Mouse (Mus musculus) heart, embryonic 13.5 days (tissue): ENCODE data around the gene Gm49321. TPM values are rescaled to one million over a fixed set of nuclear protein-coding genes. Genes with fewer than 3 reads are reported as not detected.

ENCODE experiments used
- ATAC-seq: fragments of 200-750 bp; cut with Nextera tagmentation; 2 replicates; pipeline ENCODE4 v1.8.0; 2017; ENCODE audit warnings: moderate TSS enrichment; ENCODE audit not compliant: insufficient number of reproducible peaks, low FRiP score, low TSS enrichment; ENCODE audit errors: extremely low read depth
- H3K27ac ChIP-seq: fragments of 300-500 bp; sonication (generic); replicated peaks from 2 replicates; pipeline ENCODE4 v1.5.1; 2015; ENCODE audit warnings: moderate library complexity, mild to moderate bottlenecking, inconsistent platforms
- H3K27me3 ChIP-seq: fragments of 300-500 bp; sonication (generic); replicated peaks from 2 replicates; pipeline ENCODE4 v1.6.1; 2015; ENCODE audit warnings: mild to moderate bottlenecking, inconsistent platforms
- H3K36me3 ChIP-seq: fragments of 300-500 bp; sonication (generic); 2 replicates; pipeline ENCODE4 v1.6.1; 2015; ENCODE audit warnings: mild to moderate bottlenecking, inconsistent platforms
- H3K4me1 ChIP-seq: fragments of 300-500 bp; sonication (generic); 2 replicates; pipeline ENCODE4 v1.6.1; 2015; ENCODE audit warnings: inconsistent platforms
- H3K4me2 ChIP-seq: fragments of 300-500 bp; sonication (generic); 2 replicates; pipeline ENCODE4 v1.6.1; 2015; ENCODE audit warnings: inconsistent platforms, mild to moderate bottlenecking, moderate library complexity
- H3K4me3 ChIP-seq: fragments of 300-500 bp; sonication (generic); 2 replicates; pipeline ENCODE4 v1.5.1; 2015; ENCODE audit warnings: moderate library complexity, mild to moderate bottlenecking, inconsistent platforms
- H3K9ac ChIP-seq: fragments of 300-500 bp; sonication (generic); 2 replicates; pipeline ENCODE4 v1.6.1; 2015; ENCODE audit warnings: inconsistent platforms, mild to moderate bottlenecking, moderate library complexity
- H3K9me3 ChIP-seq: fragments of 300-500 bp; sonication (generic); 2 replicates; pipeline ENCODE4 v1.6.1; 2016; ENCODE audit warnings: inconsistent platforms
- WGBS: fragments of 180-500 bp; shearing (Covaris S2); methylation state at CpG from one replicate; pipeline ENCODE4 v1.1.7; 2015; ENCODE audit warnings: mixed read lengths; 5-methylcytosine and 5-hydroxymethylcytosine counted together
- polyA plus RNA-seq: library from polyadenylated mRNA; unstranded; fragments of >200 nt; fragmentation: Nextera tagmentation; extraction: Ambion mirVana; gene quantifications from 2 replicates; pipeline ENCODE4 v1.2.1, GENCODE M21; 2015

The Gm49321 gene
- 7.8 and 9.9 TPM in 2 replicates for polyA plus RNA-seq

DNA sequence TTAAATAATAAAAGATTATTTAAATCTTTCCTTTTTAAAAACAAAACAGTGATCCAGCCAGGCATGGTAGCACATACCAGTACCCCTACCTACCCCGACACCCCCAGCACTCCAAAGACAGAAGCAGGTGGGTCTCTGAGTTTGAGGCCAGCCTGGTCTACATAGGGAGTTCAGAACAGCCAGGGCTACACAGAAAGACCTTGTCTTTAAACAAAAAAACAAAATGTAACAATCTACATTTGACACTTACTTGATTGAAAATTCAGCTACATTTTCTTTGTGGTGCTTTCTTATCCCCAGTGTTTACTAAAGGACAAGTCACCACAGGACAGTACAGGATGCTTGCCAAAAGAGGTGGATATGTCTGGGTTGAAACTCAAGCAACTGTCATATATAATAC lies at the start of gene Gm49321:
Gm49321 (plus strand) TSS at position 301 of the 400 bp plus-strand sequence.
- no peak for ATAC-seq
- no peak within 1 kb of the TSS for H3K4me3 ChIP-seq
- H3K4me2 ChIP-seq = no peak within 1 kb of the TSS
- H3K36me3 ChIP-seq = peaks cover 94% of the 10 kb centered on the region
- 90% methylated on average over 1 of the region's 1 CpGs for WGBS
- H3K9ac ChIP-seq = no peak within 1 kb of the TSS
- no peaks in the 10 kb centered on the region for H3K9me3 ChIP-seq
- peaks cover 8% of the 10 kb centered on the region; the same call in 1 of the 2 replicates for H3K4me1 ChIP-seq
- H3K27ac ChIP-seq = no peak within 1 kb of the TSS
- H3K27me3 ChIP-seq = no peaks in the 10 kb centered on the region

DNA sequence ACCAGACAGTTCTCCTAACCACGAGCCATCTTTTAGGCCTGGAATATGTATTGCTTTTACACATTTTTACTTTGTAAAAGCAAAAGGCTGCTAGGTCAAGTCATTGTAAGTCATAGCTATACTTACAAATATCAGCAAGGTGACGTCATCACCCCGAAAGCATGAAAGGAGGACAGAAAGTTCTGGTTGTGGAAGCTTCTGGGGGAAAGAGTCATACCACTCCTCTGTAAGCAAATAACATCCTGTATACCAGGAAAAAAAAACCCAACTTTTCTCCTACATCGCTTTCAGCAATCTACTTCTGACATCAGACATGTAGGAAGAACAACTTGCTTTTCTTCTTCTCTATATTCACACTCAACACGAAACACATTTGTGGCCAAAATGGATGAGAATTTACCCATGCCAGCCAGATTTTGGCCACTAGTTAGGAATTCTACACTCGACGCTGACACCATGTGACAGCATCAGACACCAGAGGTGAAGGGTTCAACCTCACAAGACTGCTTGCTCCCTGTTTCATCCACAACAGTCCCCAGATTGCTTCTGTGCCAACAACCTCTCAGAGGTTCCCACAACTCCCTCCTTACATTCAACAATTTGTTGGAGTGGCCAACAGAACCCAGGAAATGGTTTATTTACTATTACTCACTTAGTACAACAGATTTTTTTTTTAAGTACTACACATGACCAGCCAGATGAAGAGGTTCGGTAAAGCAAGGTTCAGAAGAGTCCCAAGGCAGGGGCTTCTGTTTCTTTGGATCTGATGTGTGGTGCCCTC lies 49.3 kb upstream of the Gm49321 start:
- Histone ChIP-seq H3K27me3 (no peaks in the 10 kb centered on the region), H3K36me3 (no peaks in the 10 kb centered on the region), H3K4me1 (peaks cover 23% of the 10 kb centered on the region), H3K4me2 (no peak overlapping the region), H3K9me3 (no peaks in the 10 kb centered on the region), H3K27ac (no peak overlapping the region), H3K4me3 (no peak overlapping the region), H3K9ac (no peak overlapping the region)
- no peak for ATAC-seq
- 82% methylated on average over 8 of the region's 8 CpGs for WGBS

DNA sequence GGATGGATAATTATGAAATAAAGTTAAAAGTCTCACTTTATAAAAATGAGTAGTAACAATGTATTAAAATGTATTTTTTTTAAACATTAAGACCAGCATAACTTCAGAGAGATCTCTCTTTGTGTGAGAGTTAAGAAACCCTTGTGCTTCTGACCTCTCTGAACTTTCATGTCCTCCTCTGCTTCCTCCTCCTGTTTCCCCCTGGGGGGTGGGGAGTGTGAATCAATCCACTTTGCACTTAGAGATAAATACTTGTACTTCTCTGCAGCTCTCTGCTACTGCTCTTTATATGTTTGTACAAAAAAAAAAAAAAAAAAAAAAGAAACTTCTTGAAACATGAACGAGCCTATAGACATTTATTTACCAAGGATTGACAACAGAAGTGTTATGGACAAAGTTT lies 47.9 kb upstream of the Gm49321 start:
- H3K27ac ChIP-seq = no peak overlapping the region
- H3K4me1 ChIP-seq = peaks cover 23% of the 10 kb centered on the region
- no peak overlapping the region for H3K4me2 ChIP-seq
- H3K9ac ChIP-seq = no peak overlapping the region
- H3K9me3 ChIP-seq = no peaks in the 10 kb centered on the region
- ATAC-seq = no peak
- no peaks in the 10 kb centered on the region for H3K27me3 ChIP-seq
- WGBS = 43% methylated on average over 1 of the region's 1 CpGs
- no peaks in the 10 kb centered on the region for H3K36me3 ChIP-seq
- H3K4me3 ChIP-seq = no peak overlapping the region

DNA sequence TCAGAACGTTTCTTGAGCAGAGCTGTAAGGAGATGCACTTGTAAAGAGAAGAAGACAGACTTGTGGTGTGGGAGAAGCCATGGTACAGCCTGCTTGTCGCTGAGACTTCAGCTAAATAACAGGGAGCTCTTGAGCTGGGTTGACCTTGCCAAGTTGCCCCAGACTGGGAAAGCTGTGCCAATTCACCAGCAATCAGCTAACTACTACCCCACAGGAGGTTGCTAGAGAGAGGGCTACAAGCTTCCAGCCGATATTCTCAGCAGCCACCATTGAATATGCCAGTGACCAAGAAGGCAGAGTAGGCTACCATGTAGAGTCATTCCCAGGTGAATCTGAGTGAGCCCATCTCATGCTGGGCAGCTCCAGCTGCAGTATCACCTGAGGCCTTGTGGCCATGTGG lies 47.4 kb upstream of the Gm49321 start:
- WGBS = 52% methylated on average over 3 of the region's 3 CpGs
- H3K36me3 ChIP-seq = no peaks in the 10 kb centered on the region
- no peaks in the 10 kb centered on the region for H3K27me3 ChIP-seq
- ATAC-seq = no peak
- H3K4me2 ChIP-seq = no peak overlapping the region
- H3K9ac ChIP-seq = no peak overlapping the region
- H3K4me3 ChIP-seq = no peak overlapping the region
- H3K4me1 ChIP-seq = peaks cover 23% of the 10 kb centered on the region
- no peaks in the 10 kb centered on the region for H3K9me3 ChIP-seq
- H3K27ac ChIP-seq = no peak overlapping the region

DNA sequence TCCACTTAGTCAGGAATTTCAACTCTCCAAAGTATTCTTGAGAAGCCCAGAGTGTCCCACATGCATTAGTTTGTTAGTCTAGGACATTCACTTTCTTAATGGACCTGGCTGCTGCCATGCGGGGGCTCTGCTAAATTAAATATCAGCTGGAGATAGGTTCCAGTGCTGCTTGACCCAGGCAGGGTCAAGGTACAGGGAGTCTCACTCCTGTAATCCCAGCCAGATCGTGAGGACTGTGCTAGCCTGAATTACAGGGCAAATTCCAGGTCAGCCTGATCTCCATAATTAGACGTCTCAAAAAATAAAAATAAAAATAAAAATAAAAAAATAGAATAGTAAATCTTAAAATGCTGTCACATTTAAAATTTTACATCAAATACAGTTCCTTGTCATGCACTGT lies 44.8 kb upstream of the Gm49321 start:
- Histone ChIP-seq H3K9ac (no peak overlapping the region), H3K4me2 (no peak overlapping the region)
- WGBS = 45% methylated on average over 3 of the region's 3 CpGs

DNA sequence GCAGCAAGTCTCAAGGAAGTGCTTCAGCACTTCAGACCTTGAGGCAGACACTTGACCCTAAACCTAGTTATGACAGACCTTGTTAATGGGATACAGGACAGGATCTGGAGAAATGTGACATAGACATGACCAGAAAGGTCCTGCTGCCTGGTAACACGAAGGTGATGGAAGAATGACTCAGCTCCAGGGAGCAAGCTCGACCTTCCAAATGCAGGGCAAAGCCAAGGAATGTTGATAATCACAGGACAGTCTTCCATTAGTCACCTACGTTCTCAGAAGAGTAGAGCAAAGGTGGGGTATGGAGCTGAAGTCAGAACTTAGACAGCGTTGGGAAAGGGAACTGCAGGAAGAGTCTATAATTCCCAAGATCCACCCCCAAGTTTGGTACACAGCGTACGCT lies 42.6 kb upstream of the Gm49321 start:
- H3K9me3 ChIP-seq = no peaks in the 10 kb centered on the region
- no peak overlapping the region for H3K9ac ChIP-seq
- H3K36me3 ChIP-seq = no peaks in the 10 kb centered on the region
- 63% methylated on average over 6 of the region's 6 CpGs for WGBS
- H3K4me1 ChIP-seq = peaks cover 12% of the 10 kb centered on the region
- no peak for ATAC-seq
- no peaks in the 10 kb centered on the region for H3K27me3 ChIP-seq
- no peak overlapping the region for H3K27ac ChIP-seq
- no peak overlapping the region for H3K4me3 ChIP-seq
- H3K4me2 ChIP-seq = no peak overlapping the region

More for the DNA sequence above, 44.8 kb upstream of the Gm49321 start:
- Histone ChIP-seq H3K4me3 (no peak overlapping the region), H3K36me3 (no peaks in the 10 kb centered on the region), H3K27me3 (no peaks in the 10 kb centered on the region), H3K27ac (no peak overlapping the region), H3K4me1 (peaks cover 18% of the 10 kb centered on the region), H3K9me3 (no peaks in the 10 kb centered on the region)
- no peak for ATAC-seq

DNA sequence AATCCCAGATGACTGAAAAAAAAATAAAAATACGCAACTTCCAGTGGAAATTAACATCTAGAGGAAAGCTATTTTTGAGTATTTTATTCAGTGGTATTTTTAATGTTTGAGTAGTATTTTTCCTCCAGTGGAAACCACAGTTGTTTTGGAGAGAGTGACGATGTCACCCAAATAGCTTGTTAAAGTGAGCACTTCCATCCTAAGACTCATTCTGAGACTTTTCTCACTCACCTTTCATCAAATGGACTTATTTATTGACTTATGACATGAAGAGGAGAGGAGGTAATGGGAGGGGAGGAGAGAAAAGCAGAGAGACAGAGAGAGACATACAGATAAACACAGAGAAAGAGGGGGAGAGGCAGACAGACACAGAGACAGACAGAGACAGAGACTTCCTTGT lies 41.8 kb upstream of the Gm49321 start:
- Histone ChIP-seq H3K4me1 (peaks cover 6% of the 10 kb centered on the region; the same call in 1 of the 2 replicates), H3K9me3 (no peaks in the 10 kb centered on the region), H3K4me2 (no peak overlapping the region), H3K36me3 (no peaks in the 10 kb centered on the region), H3K4me3 (no peak overlapping the region), H3K27ac (no peak overlapping the region), H3K9ac (no peak overlapping the region), H3K27me3 (no peaks in the 10 kb centered on the region)
- 82% methylated on average over 2 of the region's 2 CpGs for WGBS
- no peak for ATAC-seq

DNA sequence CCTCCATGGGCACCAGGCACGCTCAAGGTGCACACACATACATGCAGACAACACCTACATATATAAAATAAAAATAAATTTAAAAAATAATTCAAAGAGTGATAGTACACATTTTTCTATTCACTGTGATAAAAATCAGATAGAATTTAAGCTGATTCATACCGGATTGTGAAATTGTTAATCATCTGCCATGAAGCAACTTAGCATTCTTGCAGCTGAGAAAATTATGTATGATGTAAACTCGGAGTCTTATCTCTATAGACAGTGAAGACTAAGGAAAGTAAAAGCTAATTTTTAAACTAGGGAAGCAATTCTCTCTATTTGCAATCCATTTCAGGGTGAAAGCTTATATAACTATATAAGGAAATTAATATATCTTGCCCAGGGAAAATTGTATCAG lies 41.0 kb upstream of the Gm49321 start:
- Histone ChIP-seq H3K9ac (no peak overlapping the region), H3K4me3 (no peak overlapping the region), H3K27me3 (no peaks in the 10 kb centered on the region), H3K36me3 (no peaks in the 10 kb centered on the region), H3K4me1 (peaks cover 6% of the 10 kb centered on the region; the same call in 1 of the 2 replicates), H3K9me3 (no peaks in the 10 kb centered on the region), H3K27ac (no peak overlapping the region), H3K4me2 (no peak overlapping the region)
- 82% methylated on average over 3 of the region's 3 CpGs for WGBS
- no peak for ATAC-seq

DNA sequence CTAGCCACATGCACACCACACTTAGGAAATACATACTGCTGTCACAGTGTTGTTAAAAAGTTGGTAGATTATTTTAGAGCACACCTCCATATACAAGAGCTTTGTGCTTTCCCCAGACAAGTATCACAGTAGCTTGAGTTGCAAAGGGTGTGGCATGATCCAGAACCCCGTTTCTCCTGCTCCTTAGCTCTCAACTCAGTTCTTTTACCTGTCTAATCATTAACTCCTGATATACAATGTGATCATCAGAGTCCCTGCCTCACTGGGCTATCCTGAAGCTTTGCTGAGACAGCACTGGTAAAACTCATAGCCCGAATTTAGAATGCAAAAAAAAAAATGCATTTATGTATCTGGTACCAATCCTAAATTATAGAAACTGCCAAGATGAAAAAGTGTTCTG lies 39.2 kb upstream of the Gm49321 start:
- Histone ChIP-seq H3K4me3 (no peak overlapping the region), H3K36me3 (no peaks in the 10 kb centered on the region), H3K9ac (no peak overlapping the region), H3K27me3 (no peaks in the 10 kb centered on the region), H3K9me3 (no peaks in the 10 kb centered on the region), H3K4me1 (no peaks in the 10 kb centered on the region), H3K4me2 (no peak overlapping the region), H3K27ac (no peak overlapping the region)
- WGBS = 79% methylated on average over 2 of the region's 2 CpGs
- no peak for ATAC-seq

DNA sequence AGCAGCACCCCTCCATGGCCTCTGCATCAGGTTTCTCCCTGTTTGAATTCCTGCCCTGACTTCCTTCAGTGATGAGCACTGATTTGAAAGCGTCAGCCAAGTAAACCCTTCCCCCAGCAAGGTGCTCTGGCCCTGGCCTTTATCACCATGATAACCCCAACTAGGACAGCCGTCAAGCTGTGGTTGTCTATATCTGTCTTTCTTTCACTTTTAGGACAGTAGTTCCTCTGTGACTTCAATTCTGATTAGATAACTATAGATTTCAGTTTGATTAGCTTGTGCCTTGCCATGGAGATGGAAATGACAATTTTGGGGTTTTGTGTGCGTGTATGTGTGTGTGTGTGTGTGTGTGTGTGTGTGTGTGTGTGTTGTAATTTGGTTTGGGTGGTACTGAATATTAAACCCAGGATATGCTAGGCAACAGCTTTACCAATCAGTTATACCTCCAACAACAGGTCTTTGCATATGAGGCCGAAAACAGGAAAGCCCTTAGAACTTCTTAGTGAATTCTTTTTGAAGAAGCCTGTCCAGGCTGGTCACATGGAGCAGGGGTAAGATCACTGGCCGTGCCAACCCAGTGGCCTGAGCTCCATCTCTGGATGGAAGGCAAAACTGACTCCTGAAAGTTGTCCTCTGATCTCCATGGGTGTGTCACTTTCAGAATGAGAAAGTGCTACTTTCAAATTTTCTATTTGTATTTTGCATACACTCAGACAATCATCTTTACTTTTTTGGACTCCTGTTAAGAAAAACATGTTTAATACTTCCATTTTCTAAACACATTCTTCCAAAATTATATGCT lies 33.1 kb upstream of the Gm49321 start:
- Histone ChIP-seq H3K4me1 (peaks cover 12% of the 10 kb centered on the region), H3K4me3 (no peak overlapping the region), H3K27ac (no peak overlapping the region), H3K4me2 (no peak overlapping the region), H3K36me3 (no peaks in the 10 kb centered on the region), H3K9me3 (no peaks in the 10 kb centered on the region), H3K27me3 (no peaks in the 10 kb centered on the region), H3K9ac (no peak overlapping the region)
- WGBS = 70% methylated on average over 5 of the region's 5 CpGs
- ATAC-seq = no peak

DNA sequence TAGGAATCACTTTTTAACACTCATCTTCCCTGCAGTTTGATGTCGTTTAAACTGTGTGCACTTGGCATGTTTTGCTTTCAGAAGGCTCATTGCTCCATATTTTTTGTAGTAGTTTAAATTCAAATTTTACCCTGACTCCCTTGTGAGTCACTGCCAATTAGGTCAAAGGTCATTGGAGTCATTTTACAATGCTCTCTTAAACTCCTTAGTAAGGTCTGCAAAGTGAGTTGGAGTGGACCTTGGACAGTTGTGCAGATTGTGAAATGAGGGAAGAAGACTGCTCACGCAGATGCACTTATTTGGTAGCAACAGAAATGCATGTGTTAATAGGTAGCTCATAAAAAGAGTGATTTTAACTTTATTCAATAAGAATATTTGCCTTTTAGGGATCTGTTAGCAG lies 32.4 kb upstream of the Gm49321 start:
- ATAC-seq = no peak
- Histone ChIP-seq H3K27ac (no peak overlapping the region), H3K4me3 (no peak overlapping the region), H3K4me2 (no peak overlapping the region), H3K9me3 (no peaks in the 10 kb centered on the region), H3K36me3 (no peaks in the 10 kb centered on the region), H3K27me3 (no peaks in the 10 kb centered on the region), H3K4me1 (peaks cover 13% of the 10 kb centered on the region), H3K9ac (no peak overlapping the region)
- 51% methylated on average over 2 of the region's 2 CpGs for WGBS
